Mouse (Mus musculus) erythroblast, embryonic 14.5 days (primary cell): Measurements from ENCODE around the gene LTO1.

Experiments
- GATA1 ChIP-seq: IDR thresholded peaks from 2 replicates; pipeline ENCODE4 v1.6.1; 2012; ENCODE audit warnings: low read length, inconsistent platforms, mixed read lengths
- TAL1 ChIP-seq: IDR thresholded peaks from 3 replicates; pipeline ENCODE4 v1.6.1; 2012; ENCODE audit warnings: low read length, inconsistent platforms, mixed read lengths

DNA sequence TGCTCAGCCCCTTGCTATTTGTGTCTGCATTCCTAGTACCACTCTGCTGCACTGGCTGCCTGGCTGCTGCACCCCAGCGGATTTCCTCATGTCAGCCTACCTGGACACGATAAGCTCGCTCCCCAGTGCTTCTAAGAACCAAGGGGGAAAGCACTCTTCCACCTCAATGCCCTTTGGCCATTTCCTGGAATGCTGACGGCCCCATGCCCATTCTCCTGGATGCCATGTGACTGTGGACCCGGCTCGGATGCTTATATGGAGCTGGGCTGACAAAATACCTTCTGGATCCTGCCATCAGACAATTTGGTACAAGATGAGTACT is 13.9 kb downstream of the LTO1 start:
- no peak for TF ChIP-seq TAL1
- no peak for TF ChIP-seq GATA1
